Mouse (Mus musculus) liver, adult 2 months (tissue): ENCODE measurements around the gene Sp2. TPM values are rescaled to one million over a fixed set of nuclear protein-coding genes. Genes with fewer than 3 reads are reported as not detected.
A peak's percentile ranks its signal among the peaks of the same experiment; 100 is the strongest.

Source experiments
- DNase-seq: peaks from one replicate; pipeline ENCODE4 v3.0.0-alpha.2; 2011; ENCODE audit warnings: low read depth, low spot score; ENCODE audit errors: extremely low read depth
- H3K27ac ChIP-seq: fragments of 200-500 bp; replicated peaks from 2 replicates; pipeline ENCODE4 v1.5.1; 2012; ENCODE audit warnings: low read depth, mild to moderate bottlenecking, control low read depth, inconsistent platforms, low read length; ENCODE audit not compliant: insufficient read depth
- H3K27me3 ChIP-seq: fragments of 200-500 bp; 2 replicates; pipeline ENCODE4 v1.6.1; 2012; ENCODE audit warnings: mild to moderate bottlenecking, moderate library complexity, low read length, inconsistent platforms; ENCODE audit not compliant: control insufficient read depth, insufficient read depth
- H3K36me3 ChIP-seq: fragments of 200-500 bp; 2 replicates; pipeline ENCODE4 v1.6.1; 2012; ENCODE audit warnings: low read length, inconsistent platforms; ENCODE audit not compliant: control insufficient read depth, insufficient read depth
- H3K4me1 ChIP-seq: fragments of 200-500 bp; 2 replicates; pipeline ENCODE4 v1.6.1; 2011; ENCODE audit warnings: low read length; ENCODE audit not compliant: control insufficient read depth, insufficient read depth
- H3K4me3 ChIP-seq: fragments of 200-500 bp; 2 replicates; pipeline ENCODE4 v1.5.1; 2011; ENCODE audit warnings: low read depth, mild to moderate bottlenecking, control low read depth, low read length, moderate library complexity; ENCODE audit not compliant: insufficient read depth
- H3K79me2 ChIP-seq: fragments of 200-500 bp; 2 replicates; pipeline ENCODE4 v1.6.1; 2012; ENCODE audit warnings: inconsistent platforms, mild to moderate bottlenecking, low read length, moderate library complexity; ENCODE audit not compliant: control insufficient read depth, insufficient read depth
- H3K9ac ChIP-seq: fragments of 200-500 bp; 2 replicates; pipeline ENCODE4 v1.6.1; 2012; ENCODE audit warnings: low read depth, mild to moderate bottlenecking, control low read depth, inconsistent platforms, low read length
- CTCF ChIP-seq: fragments of 200-500 bp; IDR thresholded peaks from 2 replicates; pipeline ENCODE4 v1.5.1; 2011; ENCODE audit warnings: low read depth, low read length, control low read depth
- POLR2A ChIP-seq: fragments of 200-500 bp; IDR thresholded peaks from 2 replicates; pipeline ENCODE4 v1.6.1; 2011; ENCODE audit warnings: low read length, control low read depth; ENCODE audit not compliant: insufficient read depth; ENCODE audit errors: extremely low read depth
- WGBS: fragments of 180-500 bp; shearing (Covaris S2); methylation state at CpG from one replicate; pipeline ENCODE4 v1.1.7; 2018; 5-methylcytosine and 5-hydroxymethylcytosine counted together
- polyA plus RNA-seq: library from polyadenylated mRNA; depleted of rRNA; stranded (reverse); fragments of >200 nt; gene quantifications from 2 replicates; pipeline ENCODE4 v1.2.3, GENCODE M21; 2012
- total RNA-seq: library from RNA; depleted of rRNA; stranded (reverse); fragments of >200 nt; gene quantifications from 2 replicates; pipeline ENCODE4 v1.2.3, GENCODE M21; 2014

Sp2 gene
- total and polyA plus RNA-seq, 2 experiments = 0.28 to 3.8 TPM

DNA sequence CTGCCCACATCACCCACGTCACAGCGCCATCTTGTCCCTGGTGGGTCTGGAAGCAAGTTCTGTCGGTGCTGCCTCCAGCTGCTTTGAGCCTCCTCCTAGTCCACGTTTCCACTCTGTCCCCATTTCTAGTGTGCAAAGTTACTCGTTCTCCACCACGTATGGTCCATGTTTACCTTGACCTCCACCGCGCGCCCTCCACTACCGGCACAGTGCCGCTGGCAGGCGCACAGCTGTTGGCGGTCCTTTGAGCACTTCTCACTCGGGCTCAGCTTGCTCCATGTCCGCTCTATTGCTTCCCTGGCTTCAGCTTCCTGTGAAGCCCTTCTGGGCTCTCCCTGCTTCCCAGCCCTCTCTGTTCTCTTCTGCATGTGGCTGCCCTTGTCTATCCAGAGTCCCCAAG is 1.3 kb downstream of the Sp2 start:
- Histone ChIP-seq H3K36me3 (no peaks in the 10 kb centered on the region), H3K79me2 (no peaks in the 10 kb centered on the region), H3K4me3 (no peak overlapping the region), H3K27me3 (no peaks in the 10 kb centered on the region), H3K4me1 (peaks cover 4% of the 10 kb centered on the region), H3K9ac (no peak overlapping the region), H3K27ac (no peak overlapping the region)
- DNase-seq = no peak
- 65% methylated on average over 15 of the region's 15 CpGs for WGBS
- TF ChIP-seq CTCF = no peak
- no peak for TF ChIP-seq POLR2A

DNA sequence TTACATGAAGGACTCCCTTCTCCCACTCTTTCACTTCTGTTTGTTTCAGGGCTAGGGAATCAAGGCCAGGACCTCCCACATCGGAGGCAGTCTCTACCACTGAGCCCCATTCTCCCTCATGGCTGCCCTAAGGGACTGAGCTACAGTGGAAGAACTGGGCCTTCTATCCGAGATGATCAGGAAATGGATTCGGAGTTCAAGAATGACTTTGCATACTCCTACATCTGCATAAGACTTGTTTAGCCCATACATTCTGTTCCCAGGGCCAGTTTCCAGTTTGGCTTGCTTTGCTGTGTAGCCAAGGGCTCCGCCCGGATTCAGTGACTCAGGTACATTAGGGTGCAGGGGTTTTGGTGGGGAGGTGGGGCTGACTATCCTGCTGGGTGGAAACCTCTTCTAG is 2.7 kb downstream of the Sp2 start:
- Histone ChIP-seq H3K27me3 (no peaks in the 10 kb centered on the region), H3K4me1 (peaks cover 14% of the 10 kb centered on the region), H3K36me3 (no peaks in the 10 kb centered on the region), H3K9ac (no peak overlapping the region), H3K4me3 (no peak overlapping the region), H3K79me2 (peaks cover 7% of the 10 kb centered on the region; the same call in 1 of the 2 replicates), H3K27ac (no peak overlapping the region)
- 86% methylated on average over 5 of the region's 5 CpGs for WGBS
- DNase-seq = no peak
- TF ChIP-seq POLR2A (no peak), CTCF (no peak)

DNA sequence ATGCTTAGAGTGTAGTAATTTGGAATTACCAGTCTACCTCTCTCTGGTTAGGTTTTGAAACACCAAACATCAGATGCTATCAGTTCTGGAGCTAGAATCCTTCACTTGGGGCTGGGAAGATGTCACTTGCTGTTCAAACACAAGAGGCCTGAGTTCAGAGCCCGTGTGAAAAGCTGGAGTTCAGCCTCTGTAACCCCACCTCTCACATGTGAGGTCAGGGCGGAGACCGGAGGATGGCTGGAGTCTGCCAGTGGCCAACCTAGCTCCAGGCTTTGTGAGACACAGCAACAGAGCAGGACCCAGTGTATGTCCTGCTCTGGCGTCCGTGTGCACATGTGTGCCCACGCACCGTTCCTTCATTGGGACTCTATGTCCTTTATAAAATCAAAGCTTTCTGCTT is 3.4 kb downstream of the Sp2 start:
- no peak overlapping the region for H3K27ac ChIP-seq
- no peaks in the 10 kb centered on the region for H3K27me3 ChIP-seq
- no peak for DNase-seq
- H3K79me2 ChIP-seq = peaks cover 8% of the 10 kb centered on the region; the same call in 1 of the 2 replicates
- H3K4me3 ChIP-seq = no peak overlapping the region
- no peaks in the 10 kb centered on the region for H3K36me3 ChIP-seq
- H3K9ac ChIP-seq = no peak overlapping the region
- WGBS = 79% methylated on average over 7 of the region's 7 CpGs
- H3K4me1 ChIP-seq = peaks cover 14% of the 10 kb centered on the region
- no peak for TF ChIP-seq CTCF
- no peak for TF ChIP-seq POLR2A

DNA sequence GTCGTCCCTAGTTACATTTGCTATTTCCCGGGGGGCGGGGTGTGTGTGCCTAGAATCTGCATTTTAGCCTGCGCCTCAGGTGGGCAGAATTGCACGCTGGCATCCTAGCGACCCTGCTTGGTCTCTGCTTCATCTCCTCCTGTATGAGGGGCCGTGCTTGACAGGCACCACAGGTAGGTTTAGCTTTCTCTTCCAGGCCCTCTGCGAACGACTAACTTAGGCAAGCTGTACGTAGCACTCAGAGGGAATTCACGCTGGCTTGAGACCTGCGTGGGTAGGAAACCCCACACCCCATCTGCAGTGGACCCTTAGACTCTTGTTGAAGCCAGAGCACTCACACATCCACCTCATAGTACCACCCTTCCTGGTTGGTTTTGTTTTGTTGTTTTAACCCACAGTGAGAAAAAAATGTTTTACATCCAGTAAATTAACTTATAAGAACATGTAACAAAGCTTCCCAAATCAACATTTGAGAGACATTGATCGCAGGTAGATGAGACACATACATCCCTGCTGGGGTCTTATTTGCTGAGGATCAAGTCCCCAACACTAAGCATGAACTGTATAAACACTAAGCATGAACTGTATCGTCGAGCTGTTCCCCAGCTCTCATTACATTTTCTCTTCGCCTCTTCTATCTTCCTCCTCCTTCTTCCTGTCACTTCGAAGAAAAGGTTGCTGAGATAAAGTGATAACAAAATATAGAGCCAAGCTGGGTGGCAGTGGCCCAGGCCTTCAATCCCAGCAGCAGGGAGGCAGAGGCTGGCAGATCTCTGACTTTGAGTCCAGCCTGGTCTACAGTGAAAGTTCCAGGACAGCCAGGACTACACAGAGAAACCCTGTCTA is 4.1 kb downstream of the Sp2 start:
- Histone ChIP-seq H3K9ac (peak overlapping the region; percentile 90), H3K4me1 (peaks cover 14% of the 10 kb centered on the region), H3K79me2 (peaks cover 13% of the 10 kb centered on the region; the same call in 1 of the 2 replicates), H3K36me3 (no peaks in the 10 kb centered on the region), H3K27me3 (no peaks in the 10 kb centered on the region), H3K4me3 (peak overlapping the region; percentile 90), H3K27ac (peak overlapping the region; percentile 79)
- DNase-seq = no peak
- no peak for TF ChIP-seq POLR2A
- TF ChIP-seq CTCF = no peak
- WGBS = 28% methylated on average over 17 of the region's 17 CpGs

DNA sequence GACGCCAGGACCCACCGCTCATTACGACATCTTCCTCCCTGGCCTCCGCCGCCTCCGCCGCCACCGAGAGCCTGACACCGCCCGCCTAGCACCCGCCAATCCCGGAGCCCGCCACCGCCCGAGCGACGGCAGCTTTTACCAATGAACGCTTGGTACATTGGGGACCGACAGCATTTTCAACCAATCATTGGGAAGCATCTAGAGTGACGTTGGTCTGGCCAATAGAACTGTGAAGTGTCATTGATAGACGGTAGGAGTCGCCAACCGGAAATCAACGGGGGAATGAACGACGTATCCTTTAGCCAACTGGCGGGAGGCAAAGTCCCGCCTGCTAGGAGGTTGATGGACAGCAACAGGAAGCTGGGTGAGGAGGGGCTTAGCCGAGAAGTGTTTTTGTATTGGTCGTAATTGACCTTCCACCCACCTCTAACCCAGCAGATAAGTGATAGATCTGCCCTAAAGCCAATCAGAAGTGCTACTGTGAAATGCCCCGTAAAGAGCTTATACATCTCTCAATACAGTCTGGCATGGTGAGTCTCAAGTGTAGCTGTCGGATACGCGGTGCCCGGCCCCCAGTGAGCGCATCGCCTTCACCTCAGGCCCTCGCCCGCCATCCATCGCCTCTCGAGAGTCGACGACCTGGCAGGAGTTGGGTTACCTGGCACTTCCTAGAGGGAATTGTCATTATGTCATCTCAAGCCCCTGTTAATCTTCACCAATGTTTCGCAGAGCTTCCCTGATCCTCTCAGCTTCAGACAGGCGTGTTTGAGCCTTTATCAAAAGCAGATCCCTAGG is 5.0 kb downstream of the Sp2 start:
- peak overlapping the region; percentile 99 for H3K9ac ChIP-seq
- no peaks in the 10 kb centered on the region for H3K27me3 ChIP-seq
- no peaks in the 10 kb centered on the region for H3K36me3 ChIP-seq
- H3K4me1 ChIP-seq = peaks cover 14% of the 10 kb centered on the region
- DNase-seq = peak; percentile 100
- H3K27ac ChIP-seq = peak overlapping the region; percentile 93
- peak overlapping the region; percentile 99 for H3K4me3 ChIP-seq
- under 1% methylated on average over 45 of the region's 45 CpGs for WGBS
- no peak for TF ChIP-seq CTCF
- peak; percentile 66; the same call in 1 of the 2 replicates for TF ChIP-seq POLR2A
- peaks cover 13% of the 10 kb centered on the region; the same call in 1 of the 2 replicates for H3K79me2 ChIP-seq
